Mouse (Mus musculus): ENCODE measurements around the gene Akap13. TPM values are rescaled to one million over a fixed set of nuclear protein-coding genes. Genes with fewer than 3 reads are reported as not detected.

Akap13 gene
- 46.1 and 47.6 TPM in 2 replicates for polyA plus RNA-seq (2015; fragmentation: Nextera tagmentation; extraction: Ambion mirVana)

DNA sequence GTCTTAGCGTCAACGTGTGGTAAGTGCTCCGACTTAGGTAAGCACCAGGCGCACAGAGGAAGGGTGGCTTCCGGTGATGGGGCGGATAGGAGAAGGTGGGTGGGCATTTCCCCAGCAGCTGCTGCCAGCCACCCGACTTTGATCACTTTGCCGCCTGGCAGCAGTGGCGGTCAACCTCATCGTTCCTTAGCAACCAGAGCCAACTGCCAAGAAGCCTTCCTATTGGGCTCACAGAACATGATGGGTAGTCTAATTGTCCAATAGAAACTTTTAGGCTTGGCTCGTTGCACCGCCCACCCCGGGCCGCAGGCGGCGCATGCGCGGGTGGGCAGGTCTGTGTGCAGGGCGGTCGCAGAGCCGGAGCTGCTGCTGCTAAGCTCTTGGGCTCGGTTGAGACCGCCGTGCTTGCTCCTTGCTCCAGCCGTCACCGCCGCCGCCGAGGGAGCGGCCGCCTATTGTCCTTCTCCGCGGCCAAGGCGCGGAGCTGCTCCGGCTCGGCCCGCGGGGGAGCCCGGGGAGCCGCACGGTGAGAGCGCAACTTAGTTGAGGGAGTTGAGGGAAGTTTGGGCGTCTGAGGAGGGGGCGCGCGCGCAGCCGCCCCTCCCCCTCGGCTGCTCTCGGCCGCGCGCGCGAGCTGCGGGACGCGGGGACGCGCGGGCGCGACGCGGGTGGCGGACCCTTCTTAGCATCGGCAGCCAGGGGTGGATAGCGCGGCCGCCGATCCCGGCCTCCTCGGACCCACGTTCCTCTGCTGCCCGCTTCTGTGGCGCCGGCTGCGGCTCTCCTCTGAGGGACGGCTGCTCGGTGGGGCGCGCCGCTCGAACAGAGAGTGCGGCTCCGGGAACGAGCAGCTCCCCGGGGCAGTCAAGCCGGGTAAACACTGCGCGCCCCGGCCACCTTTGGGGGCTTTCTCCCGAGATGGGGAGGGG lies at the start of gene Akap13:
Gene Akap13 (plus strand): TSS at position 312 of the 929 bp plus-strand sequence.
- under 1% methylated on average over 61 of the region's 94 CpGs for WGBS
- Histone ChIP-seq H3K27me3 (no peaks in the 10 kb centered on the region), H3K36me3 (no peaks in the 10 kb centered on the region), H3K9ac (peak within 1 kb of the TSS; percentile 98), H3K27ac (replicated peaks) (peak within 1 kb of the TSS; percentile 99), H3K4me2 (replicated peaks) (peak within 1 kb of the TSS; percentile 72), H3K9me3 (replicated peaks) (no peaks in the 10 kb centered on the region), H3K4me3 (replicated peaks) (peak within 1 kb of the TSS; percentile 92), H3K4me1 (peaks cover 9% of the 10 kb centered on the region)
- ATAC-seq (ENCODE audit: insufficient number of reproducible peaks, low FRiP score, low TSS enrichment, low read depth): peak; percentile 99

DNA sequence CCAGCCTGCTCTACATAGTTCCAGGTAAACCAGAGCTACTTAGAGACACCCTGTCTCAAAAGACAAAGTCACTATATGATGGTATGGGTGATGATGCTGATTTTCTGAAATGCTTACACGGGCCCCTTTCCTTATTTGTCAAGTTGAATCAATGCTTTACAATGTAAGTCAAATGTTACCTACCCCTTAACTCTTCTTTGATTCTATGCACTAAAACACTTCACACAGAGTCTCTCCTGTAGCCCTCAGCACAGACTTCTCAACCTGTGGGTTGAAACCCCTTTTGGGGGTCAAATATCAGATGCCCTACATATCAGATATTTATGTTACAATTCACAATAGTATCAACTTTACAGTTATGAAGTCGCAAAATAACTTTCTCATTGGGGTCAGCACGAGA lies 44.7 kb upstream of the Akap13 start:
- ATAC-seq (ENCODE audit: insufficient number of reproducible peaks, low FRiP score, low TSS enrichment, low read depth): no peak
- no peak overlapping the region for H3K4me2 ChIP-seq (replicated peaks)
- H3K36me3 ChIP-seq: no peaks in the 10 kb centered on the region
- no peak overlapping the region for H3K4me3 ChIP-seq (replicated peaks)
- H3K9me3 ChIP-seq (replicated peaks): no peaks in the 10 kb centered on the region
- no peaks in the 10 kb centered on the region for H3K27me3 ChIP-seq
- H3K4me1 ChIP-seq: no peaks in the 10 kb centered on the region
- no peak overlapping the region for H3K27ac ChIP-seq (replicated peaks)
- H3K9ac ChIP-seq: no peak overlapping the region
- WGBS: 90% methylated on average over 3 of the region's 3 CpGs

DNA sequence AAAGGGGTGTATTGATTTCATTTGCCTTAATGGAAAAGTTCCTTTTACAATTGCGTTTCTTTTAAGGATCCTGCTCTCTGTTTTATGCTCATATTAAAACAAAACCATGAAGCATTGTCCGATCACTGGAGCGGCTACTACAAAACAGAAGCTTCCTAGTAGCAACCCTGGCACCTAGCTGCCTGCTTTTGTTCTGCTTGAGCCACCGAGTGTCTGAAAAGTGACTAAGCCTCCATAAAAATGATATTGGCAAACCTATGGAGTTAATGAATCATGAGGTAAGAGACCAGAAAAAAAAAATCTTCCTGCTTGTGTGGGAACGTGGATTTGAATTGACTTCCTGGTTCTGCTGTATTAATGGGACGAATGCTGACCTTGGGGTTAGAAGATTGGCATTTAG lies 44.1 kb upstream of the Akap13 start:
- 67% methylated on average over 6 of the region's 6 CpGs for WGBS

DNA sequence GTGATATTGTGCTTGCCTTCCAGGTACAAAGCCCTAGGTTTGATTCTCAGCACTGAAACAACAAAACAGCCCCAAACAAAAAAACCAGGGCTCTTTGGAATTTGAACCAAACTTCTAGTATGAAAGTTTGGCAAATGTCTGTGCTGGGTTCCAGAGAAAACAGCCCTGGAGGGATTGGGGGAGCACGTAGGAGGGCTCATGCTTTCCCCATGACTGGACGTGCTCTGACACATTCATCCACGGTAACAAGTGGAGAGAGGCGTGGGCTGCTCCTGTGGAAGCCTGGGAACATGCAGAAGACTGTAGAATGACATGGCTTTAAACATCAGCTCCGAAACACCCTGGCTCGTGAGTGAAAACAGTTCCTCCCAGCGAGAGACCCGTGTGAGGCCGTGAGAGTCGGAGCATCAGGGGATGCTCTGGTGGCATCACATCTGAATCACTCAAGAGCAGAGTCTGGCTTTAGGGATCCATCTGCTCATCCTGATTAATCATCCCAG lies 43.3 kb upstream of the Akap13 start:
- H3K4me2 ChIP-seq (replicated peaks): no peak overlapping the region
- H3K9me3 ChIP-seq (replicated peaks): no peaks in the 10 kb centered on the region
- no peaks in the 10 kb centered on the region for H3K27me3 ChIP-seq
- no peak overlapping the region for H3K4me3 ChIP-seq (replicated peaks)
- H3K4me1 ChIP-seq: no peaks in the 10 kb centered on the region
- no peak overlapping the region for H3K27ac ChIP-seq (replicated peaks)
- no peak overlapping the region for H3K9ac ChIP-seq
- no peaks in the 10 kb centered on the region for H3K36me3 ChIP-seq
- 73% methylated on average over 10 of the region's 10 CpGs for WGBS
- no peak for ATAC-seq (ENCODE audit: insufficient number of reproducible peaks, low FRiP score, low TSS enrichment, low read depth)

More for the DNA sequence above, 44.1 kb upstream of the Akap13 start:
- Histone ChIP-seq H3K9me3 (replicated peaks) (no peaks in the 10 kb centered on the region), H3K36me3 (no peaks in the 10 kb centered on the region), H3K27ac (replicated peaks) (no peak overlapping the region), H3K4me1 (no peaks in the 10 kb centered on the region), H3K4me3 (replicated peaks) (no peak overlapping the region), H3K4me2 (replicated peaks) (no peak overlapping the region), H3K9ac (no peak overlapping the region), H3K27me3 (no peaks in the 10 kb centered on the region)
- ATAC-seq (ENCODE audit: insufficient number of reproducible peaks, low FRiP score, low TSS enrichment, low read depth): no peak

DNA sequence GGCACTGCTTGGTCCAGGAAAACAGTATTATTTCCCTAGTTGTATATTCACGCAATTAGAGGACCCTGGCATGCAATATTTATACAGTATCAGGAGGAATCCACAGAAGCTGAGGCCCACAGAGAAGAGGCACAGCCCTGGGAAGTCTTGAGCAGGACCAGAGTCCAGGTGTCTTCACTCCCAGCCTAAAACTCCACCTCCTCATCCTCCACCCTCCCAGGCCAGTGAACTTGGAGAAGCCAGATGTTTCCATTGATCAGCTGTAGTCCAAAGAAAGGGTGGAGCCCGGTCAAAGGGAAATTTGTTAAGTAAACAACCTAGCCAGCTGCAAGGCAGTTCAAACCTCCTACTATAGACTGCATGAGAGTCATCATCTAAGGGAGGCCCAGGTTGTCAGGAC lies 42.8 kb upstream of the Akap13 start:
- Histone ChIP-seq H3K9me3 (replicated peaks) (no peaks in the 10 kb centered on the region), H3K27me3 (no peaks in the 10 kb centered on the region), H3K27ac (replicated peaks) (no peak overlapping the region), H3K9ac (no peak overlapping the region), H3K4me3 (replicated peaks) (no peak overlapping the region), H3K4me1 (no peaks in the 10 kb centered on the region), H3K36me3 (no peaks in the 10 kb centered on the region), H3K4me2 (replicated peaks) (no peak overlapping the region)
- no peak for ATAC-seq (ENCODE audit: insufficient number of reproducible peaks, low FRiP score, low TSS enrichment, low read depth)
- 60% methylated on average over 2 of the region's 2 CpGs for WGBS

DNA sequence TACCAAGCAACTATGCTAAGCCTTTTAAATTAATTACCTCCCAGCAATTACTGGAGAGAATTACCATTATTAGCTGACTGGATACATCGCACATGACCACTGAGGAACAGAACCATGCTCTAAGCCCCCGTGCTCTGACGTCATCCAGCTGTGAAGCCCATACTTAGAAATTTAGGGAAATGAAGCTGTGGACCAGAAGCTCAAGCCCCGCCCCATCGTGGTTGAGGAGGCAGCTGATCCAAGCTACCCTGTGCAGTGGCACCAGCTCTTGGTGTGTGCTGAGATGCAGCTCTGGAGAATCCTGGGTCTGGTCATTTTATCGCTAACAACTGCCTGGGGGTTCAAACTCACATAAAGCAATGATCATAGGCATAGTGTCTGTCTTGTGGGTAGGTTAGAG lies 41.4 kb upstream of the Akap13 start:
- ATAC-seq (ENCODE audit: insufficient number of reproducible peaks, low FRiP score, low TSS enrichment, low read depth): no peak
- H3K27ac ChIP-seq (replicated peaks): no peak overlapping the region

DNA sequence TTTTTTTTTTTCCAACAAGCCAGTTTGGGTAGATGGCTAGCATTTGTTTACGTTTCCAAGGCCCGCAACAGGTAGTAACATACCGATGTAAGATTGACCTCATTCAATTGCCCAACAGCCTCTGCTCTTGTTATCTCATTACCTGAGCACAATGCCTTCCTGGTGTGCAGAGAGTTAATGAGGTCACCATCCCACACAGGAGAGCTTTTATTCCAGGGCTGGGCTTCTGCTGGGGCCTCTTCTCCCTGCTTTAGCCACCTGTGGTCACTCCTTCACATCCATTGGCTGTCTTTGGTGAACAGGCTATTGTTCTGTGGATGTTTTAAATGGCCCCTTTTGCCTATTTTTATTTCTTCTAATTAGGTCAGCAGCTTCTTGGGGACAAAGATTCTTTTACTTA lies 41.0 kb upstream of the Akap13 start:
- H3K9ac ChIP-seq: no peak overlapping the region
- H3K9me3 ChIP-seq (replicated peaks): no peaks in the 10 kb centered on the region
- ATAC-seq (ENCODE audit: insufficient number of reproducible peaks, low FRiP score, low TSS enrichment, low read depth): no peak
- no peak overlapping the region for H3K4me2 ChIP-seq (replicated peaks)
- H3K27me3 ChIP-seq: no peaks in the 10 kb centered on the region
- H3K27ac ChIP-seq (replicated peaks): no peak overlapping the region
- 42% methylated on average over 3 of the region's 3 CpGs for WGBS
- no peak overlapping the region for H3K4me3 ChIP-seq (replicated peaks)
- H3K4me1 ChIP-seq: no peaks in the 10 kb centered on the region
- H3K36me3 ChIP-seq: no peaks in the 10 kb centered on the region

More for the DNA sequence above, 41.4 kb upstream of the Akap13 start:
- Histone ChIP-seq H3K9me3 (replicated peaks) (no peaks in the 10 kb centered on the region), H3K9ac (no peak overlapping the region), H3K27me3 (no peaks in the 10 kb centered on the region), H3K4me2 (replicated peaks) (no peak overlapping the region), H3K4me3 (replicated peaks) (no peak overlapping the region), H3K4me1 (no peaks in the 10 kb centered on the region), H3K36me3 (no peaks in the 10 kb centered on the region)
- 36% methylated on average over 6 of the region's 6 CpGs for WGBS

DNA sequence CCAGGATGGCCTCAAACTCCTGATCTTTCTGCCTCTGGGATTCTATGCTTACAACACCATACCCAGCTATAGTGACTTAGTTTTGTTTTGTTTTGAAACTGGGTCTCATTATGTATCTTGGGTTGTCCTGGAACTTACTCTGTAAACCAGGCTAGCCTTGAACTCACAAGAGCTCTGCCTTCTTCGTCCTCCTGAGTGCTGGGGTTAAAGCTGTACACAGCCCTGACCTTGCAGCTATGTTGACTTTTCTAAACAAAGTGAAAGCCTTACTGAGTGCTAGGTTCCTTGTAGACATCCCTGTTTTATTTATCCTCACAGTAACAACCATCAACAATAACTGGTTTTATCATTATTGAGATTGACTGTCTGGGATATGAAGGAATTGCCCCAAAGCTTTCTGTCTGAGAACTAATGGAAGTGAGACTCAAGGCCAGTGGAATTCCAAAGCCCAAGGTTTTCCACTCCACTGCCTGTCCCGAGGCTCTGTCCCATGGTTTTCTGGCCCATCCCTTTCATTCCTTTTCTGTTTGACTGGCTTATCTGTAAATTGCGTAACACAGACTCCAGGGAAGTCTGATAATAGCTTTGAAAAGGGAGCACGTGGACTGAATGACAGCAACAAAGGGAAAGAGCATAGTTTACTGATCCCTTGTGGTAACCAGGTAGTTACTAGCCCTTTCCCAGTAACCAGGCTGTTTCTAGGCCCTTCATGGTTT lies 40.0 kb upstream of the Akap13 start:
- no peak for ATAC-seq (ENCODE audit: insufficient number of reproducible peaks, low FRiP score, low TSS enrichment, low read depth)
- Histone ChIP-seq H3K4me2 (replicated peaks) (no peak overlapping the region), H3K4me3 (replicated peaks) (no peak overlapping the region), H3K36me3 (no peaks in the 10 kb centered on the region), H3K27me3 (no peaks in the 10 kb centered on the region), H3K9ac (no peak overlapping the region), H3K27ac (replicated peaks) (no peak overlapping the region), H3K9me3 (replicated peaks) (no peaks in the 10 kb centered on the region), H3K4me1 (no peaks in the 10 kb centered on the region)
- 38% methylated on average over 4 of the region's 4 CpGs for WGBS

DNA sequence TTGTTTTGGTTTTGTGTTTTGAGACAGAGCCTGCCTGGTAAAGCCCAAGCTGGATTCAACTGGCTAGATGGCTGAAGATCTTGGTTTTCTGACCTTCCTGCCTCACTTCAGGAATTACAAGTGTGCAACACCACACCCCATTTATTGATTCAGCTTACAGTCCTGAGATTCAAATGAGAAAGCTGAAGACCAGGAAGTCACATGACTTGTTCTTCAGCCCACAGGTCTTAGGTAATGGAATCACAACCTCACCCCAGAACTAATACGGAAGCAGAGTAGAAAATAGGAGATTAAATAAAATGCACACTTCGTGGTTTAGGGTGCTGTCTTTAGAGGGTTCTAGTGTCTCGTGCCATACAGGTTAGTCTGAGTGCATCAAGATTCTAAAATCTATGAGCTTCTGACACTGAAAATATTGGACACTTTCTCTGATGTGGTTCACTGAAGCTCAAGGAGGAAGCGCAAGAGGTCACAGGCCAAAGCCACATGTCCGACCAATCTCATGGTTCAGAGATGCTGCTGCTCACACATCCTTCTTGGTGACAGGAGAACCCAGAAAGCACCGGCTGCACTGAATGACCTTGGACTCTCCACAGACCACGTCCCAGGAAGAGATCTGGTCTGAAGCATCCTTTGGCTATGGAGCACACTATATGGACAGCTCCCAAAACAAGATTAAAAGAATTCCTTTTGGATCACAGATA lies 39.3 kb upstream of the Akap13 start:
- WGBS: 66% methylated on average over 7 of the region's 7 CpGs
- Histone ChIP-seq H3K4me3 (replicated peaks) (no peak overlapping the region), H3K27ac (replicated peaks) (no peak overlapping the region), H3K36me3 (no peaks in the 10 kb centered on the region), H3K9ac (no peak overlapping the region), H3K27me3 (no peaks in the 10 kb centered on the region), H3K4me2 (replicated peaks) (no peak overlapping the region), H3K4me1 (no peaks in the 10 kb centered on the region), H3K9me3 (replicated peaks) (no peaks in the 10 kb centered on the region)
- ATAC-seq (ENCODE audit: insufficient number of reproducible peaks, low FRiP score, low TSS enrichment, low read depth): no peak

DNA sequence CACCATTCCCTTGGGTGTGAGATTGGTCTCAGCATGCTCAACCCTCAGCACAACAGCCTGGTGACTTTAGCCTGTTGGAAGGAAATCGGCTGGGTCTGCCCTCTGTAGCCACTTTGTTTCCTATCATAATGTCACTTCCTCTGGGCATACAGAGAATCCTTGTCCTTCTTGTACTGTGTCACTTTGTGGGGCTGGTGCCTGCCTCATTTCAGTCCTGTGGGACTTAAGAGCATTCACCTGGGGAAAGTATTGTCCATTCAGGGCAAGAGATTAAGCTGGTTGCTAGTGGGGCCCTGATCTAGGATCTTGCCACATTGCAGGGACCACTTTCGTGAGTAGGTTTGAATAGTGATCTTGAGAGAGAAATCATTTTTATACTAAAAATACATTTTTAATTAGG lies 34.4 kb upstream of the Akap13 start:
- Histone ChIP-seq H3K4me1 (no peaks in the 10 kb centered on the region), H3K9ac (no peak overlapping the region), H3K4me2 (replicated peaks) (no peak overlapping the region), H3K36me3 (no peaks in the 10 kb centered on the region), H3K9me3 (replicated peaks) (no peaks in the 10 kb centered on the region), H3K27me3 (no peaks in the 10 kb centered on the region), H3K4me3 (replicated peaks) (no peak overlapping the region), H3K27ac (replicated peaks) (no peak overlapping the region)
- WGBS: 65% methylated on average over 2 of the region's 2 CpGs
- ATAC-seq (ENCODE audit: insufficient number of reproducible peaks, low FRiP score, low TSS enrichment, low read depth): no peak

DNA sequence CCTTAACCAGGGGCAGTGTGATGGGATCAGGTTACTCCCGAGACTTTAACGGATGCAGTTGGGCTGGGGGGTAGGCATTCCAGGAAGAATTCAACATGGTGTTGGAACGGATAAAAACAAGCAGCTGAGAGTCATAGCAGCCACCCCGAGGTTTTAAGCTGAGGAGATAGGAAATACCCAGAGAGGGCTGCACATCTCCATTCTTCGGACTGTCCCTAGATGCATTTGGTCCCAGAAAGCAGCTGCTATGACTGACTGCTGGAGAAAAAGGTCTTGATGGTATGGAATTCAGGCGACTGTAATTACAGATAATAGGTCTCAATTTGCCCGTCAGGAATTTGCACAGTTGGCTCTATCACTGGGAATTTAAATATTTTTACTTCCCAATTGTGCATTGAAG lies 31.2 kb upstream of the Akap13 start:
- Histone ChIP-seq H3K4me1 (no peaks in the 10 kb centered on the region), H3K27me3 (no peaks in the 10 kb centered on the region), H3K4me3 (replicated peaks) (no peak overlapping the region), H3K9ac (no peak overlapping the region), H3K4me2 (replicated peaks) (no peak overlapping the region), H3K27ac (replicated peaks) (no peak overlapping the region), H3K9me3 (replicated peaks) (no peaks in the 10 kb centered on the region), H3K36me3 (no peaks in the 10 kb centered on the region)
- 20% methylated on average over 7 of the region's 7 CpGs for WGBS
- ATAC-seq (ENCODE audit: insufficient number of reproducible peaks, low FRiP score, low TSS enrichment, low read depth): no peak

Measured in embryonic facial prominence, embryonic 15.5 days (tissue).